Mouse (Mus musculus) spleen, embryonic (tissue): ENCODE results near the gene Rasgef1b.

ENCODE experiments used
- CTCF ChIA-PET: fragments of 350-600 bp; sonication (Branson Sonifier 250); formaldehyde crosslinking; loops from one replicate; lab custom pipeline; 2022; lab: Charles Lee

The Rasgef1b gene

GRCm38 (mm10) chr5:99496931-99497782, 231.7 kb downstream of the Rasgef1b start:
- CTCF ChIA-PET, result interaction anchor here (0.6 kb wide), 1 partner anchor 51 kb away, joined by 4 read pairs; no protein-coding TSS in a partner anchor

- CTCF ChIA-PET, result no interaction called here
Measured at GRCm38 (mm10) chr5:99496157-99496453, 232.8 kb downstream of the Rasgef1b start.

- CTCF ChIA-PET, result interaction anchor here (0.5 to 0.7 kb wide), 3 partner anchors 18 to 586 kb away, joined by 3 to 4 read pairs (median 4); no protein-coding TSS in a partner anchor
Measured at GRCm38 (mm10) chr5:99495354-99496156, 233.3 kb downstream of the Rasgef1b start.

GRCm38 (mm10) chr5:99493861-99494260, 235.0 kb downstream of the Rasgef1b start:
- CTCF ChIA-PET, result no interaction called here

GRCm38 (mm10) chr5:99493017-99493416, 235.8 kb downstream of the Rasgef1b start:
- CTCF ChIA-PET, result no interaction called here

- CTCF ChIA-PET, result interaction anchor here (0.9 kb wide), 1 partner anchor 96 kb away, joined by 3 read pairs; no protein-coding TSS in a partner anchor
Measured at GRCm38 (mm10) chr5:99488479-99489158, 240.2 kb downstream of the Rasgef1b start.

GRCm38 (mm10) chr5:99487009-99487858, 241.6 kb downstream of the Rasgef1b start:
- CTCF ChIA-PET, result interaction anchor here (0.5 to 0.7 kb wide), 2 partner anchors 8 to 112 kb away, joined by 5 to 9 read pairs; no protein-coding TSS in a partner anchor

GRCm38 (mm10) chr5:99483162-99483561, 245.7 kb downstream of the Rasgef1b start:
- CTCF ChIA-PET, result interaction anchor here (0.6 to 1.0 kb wide), 2 partner anchors 9 to 19 kb away, joined by 3 read pairs; no protein-coding TSS in a partner anchor

- CTCF ChIA-PET, result interaction anchor here (1.0 kb wide), 1 partner anchor 8 kb away, joined by 3 read pairs; no protein-coding TSS in a partner anchor
Measured at GRCm38 (mm10) chr5:99482524-99482923, 246.3 kb downstream of the Rasgef1b start.

- CTCF ChIA-PET, result no interaction called here
Measured at GRCm38 (mm10) chr5:99482016-99482415, 246.8 kb downstream of the Rasgef1b start.

GRCm38 (mm10) chr5:99480078-99481031, 248.5 kb downstream of the Rasgef1b start:
- CTCF ChIA-PET, result interaction anchor here (0.7 kb wide), 3 partner anchors 11 to 118 kb away, joined by 3 to 15 read pairs (median 7); no protein-coding TSS in a partner anchor

GRCm38 (mm10) chr5:99479263-99480077, 249.4 kb downstream of the Rasgef1b start:
- CTCF ChIA-PET, result interaction anchor here (0.5 to 0.7 kb wide), 4 partner anchors 8 to 117 kb away, joined by 3 to 15 read pairs (median 6); no protein-coding TSS in a partner anchor

GRCm38 (mm10) chr5:99478716-99479115, 250.1 kb downstream of the Rasgef1b start:
- CTCF ChIA-PET, result interaction anchor here (0.5 to 0.6 kb wide), 2 partner anchors 9 to 185 kb away, joined by 3 to 5 read pairs; no protein-coding TSS in a partner anchor

GRCm38 (mm10) chr5:99477420-99477815, 251.4 kb downstream of the Rasgef1b start:
- CTCF ChIA-PET, result interaction anchor here (0.5 to 1.1 kb wide), 2 partner anchors 18 to 71 kb away, joined by 4 to 5 read pairs; no protein-coding TSS in a partner anchor

- CTCF ChIA-PET, result interaction anchor here (1.1 kb wide), 1 partner anchor 70 kb away, joined by 5 read pairs; no protein-coding TSS in a partner anchor
Measured at GRCm38 (mm10) chr5:99476640-99477419, 252.0 kb downstream of the Rasgef1b start.

GRCm38 (mm10) chr5:99472607-99473335, 256.1 kb downstream of the Rasgef1b start:
- CTCF ChIA-PET, result interaction anchor here (0.6 to 1.0 kb wide), 2 partner anchors 31 to 105 kb away, joined by 4 to 7 read pairs; no protein-coding TSS in a partner anchor
